Mouse (Mus musculus): ENCODE measurements around the gene Ggta1. TPM values are rescaled to one million over a fixed set of nuclear protein-coding genes. Genes with fewer than 3 reads are reported as not detected.

Ggta1 gene
- polyA plus RNA-seq, 1 experiment from 2014 or later: 16.4 TPM

DNA sequence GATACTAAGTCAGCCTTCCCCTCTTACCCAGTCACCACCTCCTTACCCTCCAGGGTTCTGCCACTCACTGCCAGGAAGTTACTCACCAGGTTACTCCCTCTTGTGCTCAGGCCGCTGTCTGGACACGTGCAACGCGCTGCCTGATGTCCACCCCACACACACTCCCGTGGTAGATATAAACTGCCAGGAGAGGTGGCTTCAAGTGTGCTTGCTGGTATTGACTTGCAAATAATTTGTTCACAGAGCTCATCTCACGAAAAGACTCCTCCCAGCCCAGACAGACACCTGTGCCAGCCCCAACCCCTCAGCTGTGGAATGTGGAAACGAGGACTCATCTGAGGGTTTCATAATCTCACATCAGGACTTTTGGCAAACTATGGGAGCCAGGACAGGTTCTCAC, 17.4 kb downstream of the Ggta1 start:
- Histone ChIP-seq H3K4me3 (ENCODE audit: low read depth, low read length) (no peak overlapping the region), H3K36me3 (ENCODE audit: insufficient read depth) (no peaks in the 10 kb centered on the region), H3K4me2 (no peak overlapping the region), H3K9ac (no peak overlapping the region), H3K9me3 (ENCODE audit: low read depth, low read length) (no peaks in the 10 kb centered on the region), H3K27me3 (ENCODE audit: insufficient read depth, low read length) (no peaks in the 10 kb centered on the region), H3K4me1 (ENCODE audit: insufficient read depth) (peaks cover 27% of the 10 kb centered on the region), H3K27ac (ENCODE audit: low read depth) (no peak overlapping the region)
- TF ChIP-seq CTCF (IDR thresholded peaks at IDR 0.05; ENCODE audit: low read depth): no peak
- WGBS: 67% methylated on average over 7 of the region's 7 CpGs
- no peak for DNase-seq
- ATAC-seq (ENCODE audit: insufficient read depth): 0 out of 2 replicates have a peak, but pooled peaks have one; percentile 6

DNA sequence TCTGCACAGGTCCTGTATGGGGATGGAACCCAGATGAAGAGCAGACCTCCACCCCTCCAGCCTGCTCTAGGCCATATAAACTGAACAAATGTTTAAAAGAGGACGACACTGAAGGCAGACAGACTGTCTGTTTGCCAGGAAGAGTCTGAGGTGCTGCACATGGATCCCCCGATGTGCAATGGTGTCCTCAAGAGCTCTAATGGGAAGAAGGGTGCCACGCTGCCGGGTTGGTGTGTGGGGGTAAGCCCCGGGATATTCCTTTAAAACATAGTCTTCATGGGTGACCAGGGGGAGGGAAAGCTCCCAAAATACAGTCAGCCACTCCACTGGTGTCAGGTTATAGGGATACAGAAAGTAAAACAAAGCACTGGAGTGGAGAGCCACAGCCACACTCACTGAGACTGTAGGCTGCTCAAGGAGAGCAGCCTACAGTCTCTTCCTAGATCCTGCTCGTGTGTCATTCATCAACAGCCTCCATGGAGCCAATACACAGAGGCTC, 18.2 kb downstream of the Ggta1 start:
- H3K4me2 ChIP-seq: peak overlapping the region; percentile 32
- DNase-seq (peak; percentile 7), ATAC-seq (ENCODE audit: insufficient read depth) (no peak)
- no peaks in the 10 kb centered on the region for H3K27me3 ChIP-seq (ENCODE audit: insufficient read depth, low read length)
- H3K4me1 ChIP-seq (ENCODE audit: insufficient read depth): peaks cover 27% of the 10 kb centered on the region
- no peaks in the 10 kb centered on the region for H3K36me3 ChIP-seq (ENCODE audit: insufficient read depth)
- H3K9me3 ChIP-seq (ENCODE audit: low read depth, low read length): no peaks in the 10 kb centered on the region
- no peak overlapping the region for H3K4me3 ChIP-seq (ENCODE audit: low read depth, low read length)
- H3K9ac ChIP-seq: no peak overlapping the region
- TF ChIP-seq CTCF (IDR thresholded peaks at IDR 0.05; ENCODE audit: low read depth): no peak
- H3K27ac ChIP-seq (ENCODE audit: low read depth): peak overlapping the region; percentile 85
- 59% methylated on average over 6 of the region's 6 CpGs for WGBS

DNA sequence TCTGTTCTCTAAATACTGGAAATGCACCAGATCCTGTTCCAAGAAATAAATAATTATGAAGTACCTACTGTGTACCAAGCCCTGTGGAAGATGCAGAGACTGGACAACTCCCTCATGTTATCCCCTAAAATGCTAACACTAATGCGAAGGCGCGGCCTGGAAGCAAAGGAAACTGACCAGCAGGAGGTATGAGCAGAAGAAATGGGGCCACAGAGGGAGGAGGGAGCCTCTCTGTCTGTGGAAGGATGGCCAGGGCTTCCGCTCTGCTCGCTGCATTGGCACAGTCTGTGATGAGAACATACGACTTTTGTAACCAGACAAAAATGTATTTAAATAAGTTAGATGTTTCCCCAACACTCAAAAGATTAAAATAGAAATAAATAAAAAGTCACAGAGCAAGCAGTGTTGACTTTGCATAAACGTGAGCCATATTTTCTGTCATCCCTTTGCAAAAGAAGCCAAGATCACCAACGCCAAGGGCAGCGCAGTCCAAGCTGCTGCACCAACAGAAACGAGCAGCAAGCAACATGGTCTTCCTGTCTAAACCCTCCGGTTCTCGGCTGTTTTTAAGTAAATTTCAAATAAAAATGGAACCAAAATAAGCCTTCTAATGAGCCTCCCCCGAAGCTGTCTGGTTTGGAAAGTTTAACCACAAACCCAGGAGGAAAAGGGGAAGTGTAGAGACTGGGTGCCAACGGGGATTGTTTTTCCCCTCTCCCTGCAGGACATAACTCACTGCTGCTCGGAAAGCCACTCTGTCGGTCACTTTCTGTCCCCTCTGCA, 18.9 kb downstream of the Ggta1 start:
- H3K9ac ChIP-seq: no peak overlapping the region
- H3K4me1 ChIP-seq (ENCODE audit: insufficient read depth): peaks cover 27% of the 10 kb centered on the region
- no peak for TF ChIP-seq CTCF (IDR thresholded peaks at IDR 0.05; ENCODE audit: low read depth)
- H3K9me3 ChIP-seq (ENCODE audit: low read depth, low read length): no peaks in the 10 kb centered on the region
- DNase-seq (peak; percentile 61), ATAC-seq (ENCODE audit: insufficient read depth) (no peak; the same call in 1 of the 2 replicates)
- peak overlapping the region; percentile 32 for H3K4me2 ChIP-seq
- no peaks in the 10 kb centered on the region for H3K27me3 ChIP-seq (ENCODE audit: insufficient read depth, low read length)
- no peaks in the 10 kb centered on the region for H3K36me3 ChIP-seq (ENCODE audit: insufficient read depth)
- no peak overlapping the region for H3K4me3 ChIP-seq (ENCODE audit: low read depth, low read length)
- H3K27ac ChIP-seq (ENCODE audit: low read depth): peak overlapping the region; percentile 85
- 42% methylated on average over 16 of the region's 16 CpGs for WGBS

DNA sequence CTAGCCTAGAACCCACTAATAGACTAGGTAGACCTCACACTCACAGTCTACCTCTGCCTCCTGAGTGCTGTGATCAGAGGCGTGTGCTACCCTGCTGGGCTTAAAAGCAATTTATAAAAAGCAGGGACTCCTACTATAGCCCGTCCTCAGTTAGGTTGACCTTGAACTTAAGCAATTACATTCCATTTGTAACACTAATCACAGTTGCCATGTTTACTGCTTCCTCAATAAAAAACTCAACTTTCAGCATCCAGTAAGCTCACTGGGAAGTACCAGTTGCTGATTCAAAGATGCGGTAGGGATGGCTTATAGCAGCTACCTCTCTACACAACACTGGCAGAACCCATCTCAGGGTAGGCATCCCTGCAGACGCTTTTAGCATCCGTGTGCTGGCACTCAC, 19.7 kb downstream of the Ggta1 start:
- DNase-seq: no peak
- ATAC-seq (ENCODE audit: insufficient read depth): no peak
- peaks cover 26% of the 10 kb centered on the region for H3K4me1 ChIP-seq (ENCODE audit: insufficient read depth)

DNA sequence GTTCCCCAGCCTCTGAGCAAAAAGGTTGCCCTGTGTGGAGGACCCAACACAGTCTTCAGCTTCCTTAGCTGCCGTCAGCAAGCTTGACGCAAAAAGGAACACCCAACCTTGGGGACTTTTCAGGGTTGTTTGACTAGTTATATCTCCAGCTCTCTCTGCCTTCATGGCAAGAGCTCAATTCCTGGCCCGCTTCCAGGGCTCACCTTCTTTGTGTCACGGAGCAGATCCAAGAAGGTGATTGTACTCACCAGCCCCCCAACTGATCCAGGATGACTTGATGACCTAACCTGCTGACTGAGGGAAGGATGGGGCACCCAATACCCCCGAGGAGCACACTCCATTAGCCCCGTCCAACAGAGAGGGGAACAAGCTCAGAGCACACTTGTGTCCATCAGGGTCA, 21.0 kb downstream of the Ggta1 start:
- TF ChIP-seq CTCF (IDR thresholded peaks at IDR 0.05; ENCODE audit: low read depth): no peak
- Histone ChIP-seq H3K36me3 (ENCODE audit: insufficient read depth) (no peaks in the 10 kb centered on the region), H3K9ac (no peak overlapping the region), H3K4me1 (ENCODE audit: insufficient read depth) (peaks cover 24% of the 10 kb centered on the region), H3K4me3 (ENCODE audit: low read depth, low read length) (no peak overlapping the region), H3K27ac (ENCODE audit: low read depth) (no peak overlapping the region), H3K27me3 (ENCODE audit: insufficient read depth, low read length) (no peaks in the 10 kb centered on the region), H3K4me2 (no peak overlapping the region), H3K9me3 (ENCODE audit: low read depth, low read length) (no peaks in the 10 kb centered on the region)
- DNase-seq: peak; percentile 41
- 64% methylated on average over 6 of the region's 6 CpGs for WGBS
- no peak for ATAC-seq (ENCODE audit: insufficient read depth)

More for the DNA sequence above, 19.7 kb downstream of the Ggta1 start:
- Histone ChIP-seq H3K4me2 (no peak overlapping the region), H3K27ac (ENCODE audit: low read depth) (no peak overlapping the region), H3K36me3 (ENCODE audit: insufficient read depth) (no peaks in the 10 kb centered on the region), H3K9me3 (ENCODE audit: low read depth, low read length) (no peaks in the 10 kb centered on the region), H3K9ac (no peak overlapping the region), H3K27me3 (ENCODE audit: insufficient read depth, low read length) (no peaks in the 10 kb centered on the region), H3K4me3 (ENCODE audit: low read depth, low read length) (no peak overlapping the region)
- no peak for TF ChIP-seq CTCF (IDR thresholded peaks at IDR 0.05; ENCODE audit: low read depth)
- WGBS: 67% methylated on average over 5 of the region's 5 CpGs

DNA sequence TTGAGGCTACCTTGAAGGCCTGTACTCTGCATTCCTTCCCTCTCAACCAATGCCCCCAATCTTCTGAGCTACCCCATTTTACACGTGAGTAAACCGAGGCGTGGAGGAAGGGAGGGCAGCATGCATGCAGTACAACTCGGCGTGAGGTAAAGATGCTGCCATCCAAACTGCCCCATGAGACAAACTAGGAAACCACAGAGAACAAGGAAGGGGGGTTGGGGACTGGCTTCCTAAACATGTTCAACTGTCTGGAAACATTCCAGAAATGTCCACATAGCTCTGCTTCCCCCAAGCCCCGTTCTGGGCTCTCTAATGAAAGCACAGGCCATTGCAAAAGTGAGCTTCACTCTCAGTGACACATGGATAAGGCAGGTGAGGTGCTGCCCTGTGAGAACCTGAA, 21.6 kb downstream of the Ggta1 start:
- no peak overlapping the region for H3K4me3 ChIP-seq (ENCODE audit: low read depth, low read length)

DNA sequence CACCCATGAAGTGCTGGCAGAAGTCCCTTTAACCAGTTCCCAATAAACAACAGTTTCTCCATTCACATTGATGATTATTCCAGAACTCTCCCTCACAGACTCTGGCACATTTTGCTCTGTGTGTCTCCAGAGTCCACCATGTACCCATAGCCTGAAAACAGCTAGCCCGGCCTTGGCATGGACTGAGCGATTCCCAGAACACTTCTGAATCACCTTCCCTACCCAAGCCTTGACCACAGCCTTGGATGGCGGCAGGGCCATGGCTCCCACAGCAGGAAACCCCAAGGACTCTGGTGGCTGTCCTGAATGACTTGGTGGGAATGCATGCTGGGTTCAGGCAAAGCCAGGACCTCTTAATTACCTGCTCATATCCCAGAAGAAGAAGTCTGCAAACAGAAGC, 22.6 kb downstream of the Ggta1 start:
- Histone ChIP-seq H3K4me1 (ENCODE audit: insufficient read depth) (peaks cover 17% of the 10 kb centered on the region), H3K9me3 (ENCODE audit: low read depth, low read length) (no peaks in the 10 kb centered on the region), H3K9ac (no peak overlapping the region), H3K27me3 (ENCODE audit: insufficient read depth, low read length) (no peaks in the 10 kb centered on the region), H3K27ac (ENCODE audit: low read depth) (no peak overlapping the region), H3K4me3 (ENCODE audit: low read depth, low read length) (no peak overlapping the region), H3K4me2 (no peak overlapping the region), H3K36me3 (ENCODE audit: insufficient read depth) (no peaks in the 10 kb centered on the region)
- TF ChIP-seq CTCF (IDR thresholded peaks at IDR 0.05; ENCODE audit: low read depth): no peak
- 91% methylated on average over 3 of the region's 3 CpGs for WGBS
- ATAC-seq (ENCODE audit: insufficient read depth) (no peak), DNase-seq (no peak)

More for the DNA sequence above, 21.6 kb downstream of the Ggta1 start:
- no peaks in the 10 kb centered on the region for H3K9me3 ChIP-seq (ENCODE audit: low read depth, low read length)
- WGBS: 69% methylated on average over 6 of the region's 6 CpGs
- peaks cover 24% of the 10 kb centered on the region for H3K4me1 ChIP-seq (ENCODE audit: insufficient read depth)
- ATAC-seq (ENCODE audit: insufficient read depth) (no peak), DNase-seq (peak; percentile 56)
- no peak for TF ChIP-seq CTCF (IDR thresholded peaks at IDR 0.05; ENCODE audit: low read depth)
- H3K4me2 ChIP-seq: no peak overlapping the region
- no peaks in the 10 kb centered on the region for H3K27me3 ChIP-seq (ENCODE audit: insufficient read depth, low read length)
- no peaks in the 10 kb centered on the region for H3K36me3 ChIP-seq (ENCODE audit: insufficient read depth)
- no peak overlapping the region for H3K9ac ChIP-seq
- H3K27ac ChIP-seq (ENCODE audit: low read depth): no peak overlapping the region

Data from lung, embryonic 14.5 days (tissue).